Mouse (Mus musculus) ES-Bruce4 (cell line): ENCODE measurements around the gene Myog.

Experiments
- CTCF ChIP-seq: IDR thresholded peaks from one replicate; pipeline ENCODE4 v1.8.1; 2011; ENCODE audit warnings: low read depth, low read length
- EP300 ChIP-seq: IDR thresholded peaks from 2 replicates; pipeline ENCODE4 v1.6.1; 2011; ENCODE audit warnings: low read depth, low read length; ENCODE audit not compliant: insufficient read depth
- POLR2A ChIP-seq: IDR thresholded peaks from one replicate; pipeline ENCODE4 v1.8.1; 2011; ENCODE audit warnings: low read length; ENCODE audit not compliant: insufficient read depth

DNA sequence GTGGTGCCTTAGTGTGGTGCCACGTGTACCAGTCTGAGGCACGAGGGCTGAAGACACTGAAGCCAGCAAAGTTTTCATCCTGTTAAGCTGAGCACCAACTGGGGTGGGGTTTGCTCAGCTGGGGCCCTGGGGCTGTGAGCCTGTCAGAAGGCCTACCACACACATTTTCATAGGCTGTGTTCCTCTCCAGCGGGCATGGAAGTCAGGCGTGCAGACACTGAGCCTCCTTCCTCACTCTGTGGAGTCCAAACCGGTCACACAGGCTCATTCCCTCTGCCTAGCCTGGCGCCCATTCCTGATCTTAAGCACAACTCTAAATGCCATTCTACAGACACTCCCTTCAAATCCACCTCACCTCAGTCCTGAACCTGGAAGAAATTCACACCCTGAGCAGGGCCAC, 46.3 kb upstream of the Myog start:
- TF ChIP-seq CTCF (no peak), EP300 (no peak), POLR2A (no peak)
